Mouse (Mus musculus): Measurements from ENCODE around the gene Syce2. TPM values are rescaled to one million over a fixed set of nuclear protein-coding genes. Genes with fewer than 3 reads are reported as not detected.

Syce2 gene
- total RNA-seq, 2 experiments from 2014 or later = 102 to 135 TPM

GRCm38 (mm10) chr8:84841514-84841913, 30.4 kb upstream of the Syce2 start:
- no peak for ATAC-seq (replicated peaks; ENCODE audit: low FRiP score, low TSS enrichment, poor library complexity, severe bottlenecking)

GRCm38 (mm10) chr8:84844397-84845070, 27.4 kb upstream of the Syce2 start:
- ATAC-seq (replicated peaks; ENCODE audit: low FRiP score, low TSS enrichment, poor library complexity, severe bottlenecking) = no peak

GRCm38 (mm10) chr8:84845355-84846093, 26.4 kb upstream of the Syce2 start:
- no peak for ATAC-seq (replicated peaks; ENCODE audit: low FRiP score, low TSS enrichment, poor library complexity, severe bottlenecking)

GRCm38 (mm10) chr8:84846094-84846721, 25.7 kb upstream of the Syce2 start:
- ATAC-seq (replicated peaks; ENCODE audit: low FRiP score, low TSS enrichment, poor library complexity, severe bottlenecking) = no peak

GRCm38 (mm10) chr8:84846722-84847572, 25.0 kb upstream of the Syce2 start, which contains the start of gene Calr:
TSS of gene Calr (minus strand) at chr8:84846934.
- peak; percentile 94 for ATAC-seq (replicated peaks; ENCODE audit: low FRiP score, low TSS enrichment, poor library complexity, severe bottlenecking)

GRCm38 (mm10) chr8:84847684-84848435, 24.1 kb upstream of the Syce2 start:
- ATAC-seq (replicated peaks; ENCODE audit: low FRiP score, low TSS enrichment, poor library complexity, severe bottlenecking) = peak; percentile 19

GRCm38 (mm10) chr8:84856434-84856833, 15.5 kb upstream of the Syce2 start:
- 0 out of 2 replicates have a peak, but pooled peaks have one; percentile 3 for ATAC-seq (replicated peaks; ENCODE audit: low FRiP score, low TSS enrichment, poor library complexity, severe bottlenecking)

GRCm38 (mm10) chr8:84856864-84857441, 15.0 kb upstream of the Syce2 start, which contains the start of gene Farsa:
TSS of gene Farsa (plus strand) at chr8:84856989.
- ATAC-seq (replicated peaks; ENCODE audit: low FRiP score, low TSS enrichment, poor library complexity, severe bottlenecking) = peak; percentile 93

GRCm38 (mm10) chr8:84872309-84872965, 526 bp downstream of the Syce2 start:
- peak; percentile 36 for ATAC-seq (replicated peaks; ENCODE audit: low FRiP score, low TSS enrichment, poor library complexity, severe bottlenecking)

GRCm38 (mm10) chr8:84873016-84873415, 1.1 kb downstream of the Syce2 start:
- no peak for ATAC-seq (replicated peaks; ENCODE audit: low FRiP score, low TSS enrichment, poor library complexity, severe bottlenecking)

- ATAC-seq (replicated peaks; ENCODE audit: low FRiP score, low TSS enrichment, poor library complexity, severe bottlenecking) = no peak
Observed at GRCm38 (mm10) chr8:84874339-84874738, 2.4 kb downstream of the Syce2 start.

GRCm38 (mm10) chr8:84877297-84878035, 5.6 kb downstream of the Syce2 start:
- ATAC-seq (replicated peaks; ENCODE audit: low FRiP score, low TSS enrichment, poor library complexity, severe bottlenecking) = peak; percentile 34; the same call in 1 of the 2 replicates

- ATAC-seq (replicated peaks; ENCODE audit: low FRiP score, low TSS enrichment, poor library complexity, severe bottlenecking) = no peak
Observed at GRCm38 (mm10) chr8:84878915-84879314, 7.0 kb downstream of the Syce2 start.

GRCm38 (mm10) chr8:84884728-84885127, 12.8 kb downstream of the Syce2 start:
- peak; percentile 67 for ATAC-seq (replicated peaks; ENCODE audit: low FRiP score, low TSS enrichment, poor library complexity, severe bottlenecking)

GRCm38 (mm10) chr8:84888280-84888679, 16.4 kb downstream of the Syce2 start:
- ATAC-seq (replicated peaks; ENCODE audit: low FRiP score, low TSS enrichment, poor library complexity, severe bottlenecking) = no peak

GRCm38 (mm10) chr8:84889141-84889540, 17.2 kb downstream of the Syce2 start:
- ATAC-seq (replicated peaks; ENCODE audit: low FRiP score, low TSS enrichment, poor library complexity, severe bottlenecking) = no peak

GRCm38 (mm10) chr8:84892993-84893708, 21.2 kb downstream of the Syce2 start:
- ATAC-seq (replicated peaks; ENCODE audit: low FRiP score, low TSS enrichment, poor library complexity, severe bottlenecking) = no peak

All from megakaryocyte-erythroid progenitor cell, adult 5-6 weeks (primary cell).